Mouse (Mus musculus): ENCODE results near the gene Dlg2.

Dlg2 gene

DNA sequence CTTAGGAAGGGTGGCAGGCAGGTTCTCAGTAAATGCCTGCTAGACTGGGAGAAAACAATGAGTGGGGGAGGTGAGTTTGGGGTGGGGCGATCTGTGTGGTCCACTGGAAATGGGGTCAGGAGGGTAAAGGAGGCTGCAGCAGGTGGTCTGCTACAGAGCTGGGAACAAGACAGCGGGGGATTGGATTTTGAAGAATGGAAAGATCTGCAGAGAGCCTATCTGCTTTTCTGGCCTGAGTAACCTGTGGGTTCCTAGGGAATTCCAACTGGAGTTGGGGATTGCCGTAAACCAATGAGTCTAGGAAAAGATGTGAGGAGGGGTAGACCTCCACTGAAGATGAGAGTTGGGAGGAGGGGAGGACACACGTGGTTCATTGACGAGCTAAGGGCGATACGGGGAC, 92.7 kb downstream of the Dlg2 start:
- no peaks in the 10 kb centered on the region for H3K27me3 ChIP-seq (ENCODE audit: insufficient read depth, low read length)
- H3K36me3 ChIP-seq (ENCODE audit: insufficient read depth, low read length): no peaks in the 10 kb centered on the region
- peaks cover 39% of the 10 kb centered on the region for H3K4me1 ChIP-seq (replicated peaks; ENCODE audit: low read depth, low read length)
- no peak overlapping the region; the same call in 1 of the 2 replicates for H3K4me3 ChIP-seq (replicated peaks; ENCODE audit: low read length)
- TF ChIP-seq NANOG (IDR thresholded peaks at IDR 0.05; ENCODE audit: borderline replicate concordance, low read length) (0 out of 2 replicates have a peak, but pooled peaks have one; percentile 12), POU5F1 (IDR thresholded peaks at IDR 0.05; ENCODE audit: borderline replicate concordance, low read length) (no peak), CTCF (conservative IDR thresholded peaks at IDR 0.05; ENCODE audit: low read length) (no peak)
- no peaks in the 10 kb centered on the region for H3K9me3 ChIP-seq (ENCODE audit: low read length)

DNA sequence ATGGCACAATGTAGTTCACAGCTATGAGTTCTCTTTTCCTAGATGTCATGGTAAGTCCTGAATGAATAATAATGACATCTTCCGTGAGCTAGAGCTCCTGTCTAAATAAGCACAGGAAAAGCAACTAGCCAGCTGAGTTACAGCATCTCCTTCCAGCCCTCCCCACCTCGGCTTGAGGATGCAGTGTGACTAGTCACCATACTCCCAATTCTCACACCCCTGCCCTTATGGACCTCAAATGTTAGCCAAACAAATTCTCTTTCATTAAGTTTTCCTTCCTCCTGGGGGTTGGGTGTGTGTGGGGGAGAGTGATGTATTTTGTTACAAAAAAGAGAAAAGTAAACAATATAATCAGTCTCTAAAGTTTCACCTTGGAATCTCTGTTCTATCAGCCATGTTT, 111.3 kb downstream of the Dlg2 start:
- H3K27me3 ChIP-seq (ENCODE audit: insufficient read depth, low read length): no peaks in the 10 kb centered on the region
- H3K4me1 ChIP-seq (replicated peaks; ENCODE audit: low read depth, low read length): no peaks in the 10 kb centered on the region
- H3K4me3 ChIP-seq (replicated peaks; ENCODE audit: low read length): no peak overlapping the region
- no peaks in the 10 kb centered on the region for H3K9me3 ChIP-seq (ENCODE audit: low read length)
- TF ChIP-seq CTCF (conservative IDR thresholded peaks at IDR 0.05; ENCODE audit: low read length) (no peak), NANOG (IDR thresholded peaks at IDR 0.05; ENCODE audit: borderline replicate concordance, low read length) (no peak), POU5F1 (IDR thresholded peaks at IDR 0.05; ENCODE audit: borderline replicate concordance, low read length) (no peak)
- H3K36me3 ChIP-seq (ENCODE audit: insufficient read depth, low read length): no peaks in the 10 kb centered on the region

DNA sequence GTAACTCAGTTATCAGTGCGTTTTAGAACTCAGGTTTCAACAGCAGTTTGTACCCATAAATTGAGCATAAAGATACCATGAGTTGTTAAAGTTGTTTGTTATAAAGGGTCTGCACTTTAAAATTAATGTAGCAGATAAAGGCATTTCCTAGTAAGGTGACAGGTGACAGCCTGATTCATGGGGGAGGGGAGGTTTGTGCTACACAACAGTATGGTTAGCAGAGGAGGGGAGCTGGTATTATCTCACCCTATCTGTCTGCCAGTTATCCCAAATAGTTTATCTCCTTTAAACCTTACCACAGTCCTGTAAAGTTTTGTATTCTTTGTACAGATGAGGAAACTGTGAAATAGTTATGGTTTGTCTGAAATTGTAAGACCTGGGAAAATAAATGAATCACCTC, 111.8 kb downstream of the Dlg2 start:
- no peaks in the 10 kb centered on the region for H3K9me3 ChIP-seq (ENCODE audit: low read length)
- TF ChIP-seq POU5F1 (IDR thresholded peaks at IDR 0.05; ENCODE audit: borderline replicate concordance, low read length): no peak
- no peak for TF ChIP-seq NANOG (IDR thresholded peaks at IDR 0.05; ENCODE audit: borderline replicate concordance, low read length)
- H3K36me3 ChIP-seq (ENCODE audit: insufficient read depth, low read length): no peaks in the 10 kb centered on the region
- H3K27me3 ChIP-seq (ENCODE audit: insufficient read depth, low read length): no peaks in the 10 kb centered on the region
- no peak overlapping the region for H3K4me3 ChIP-seq (replicated peaks; ENCODE audit: low read length)
- no peaks in the 10 kb centered on the region for H3K4me1 ChIP-seq (replicated peaks; ENCODE audit: low read depth, low read length)

DNA sequence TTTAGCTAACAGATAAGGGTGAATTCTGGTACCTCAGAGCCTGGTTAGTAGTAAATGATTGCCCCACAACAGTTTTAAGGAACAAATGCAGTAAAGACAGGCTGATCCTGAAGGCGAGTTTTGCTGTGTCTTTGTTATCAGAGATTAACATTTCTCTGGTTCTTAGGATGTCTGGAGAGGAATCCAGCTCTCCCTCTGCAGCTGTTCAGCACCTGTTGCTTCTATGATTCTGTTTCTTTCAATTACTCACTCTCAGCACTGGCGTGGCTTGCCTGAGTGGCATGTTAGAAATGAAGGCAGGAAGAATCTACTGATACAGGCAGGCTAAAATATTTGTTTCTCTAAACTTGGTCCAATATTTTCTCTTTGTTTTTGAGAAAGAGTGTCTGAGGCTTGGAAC, 133.3 kb downstream of the Dlg2 start:
- Histone ChIP-seq H3K9me3 (ENCODE audit: low read length) (no peaks in the 10 kb centered on the region), H3K36me3 (ENCODE audit: insufficient read depth, low read length) (no peaks in the 10 kb centered on the region), H3K27me3 (ENCODE audit: insufficient read depth, low read length) (no peaks in the 10 kb centered on the region), H3K4me3 (replicated peaks; ENCODE audit: low read length) (no peak overlapping the region), H3K4me1 (replicated peaks; ENCODE audit: low read depth, low read length) (no peaks in the 10 kb centered on the region)
- TF ChIP-seq CTCF (conservative IDR thresholded peaks at IDR 0.05; ENCODE audit: low read length) (no peak), NANOG (IDR thresholded peaks at IDR 0.05; ENCODE audit: borderline replicate concordance, low read length) (no peak), POU5F1 (IDR thresholded peaks at IDR 0.05; ENCODE audit: borderline replicate concordance, low read length) (no peak)

DNA sequence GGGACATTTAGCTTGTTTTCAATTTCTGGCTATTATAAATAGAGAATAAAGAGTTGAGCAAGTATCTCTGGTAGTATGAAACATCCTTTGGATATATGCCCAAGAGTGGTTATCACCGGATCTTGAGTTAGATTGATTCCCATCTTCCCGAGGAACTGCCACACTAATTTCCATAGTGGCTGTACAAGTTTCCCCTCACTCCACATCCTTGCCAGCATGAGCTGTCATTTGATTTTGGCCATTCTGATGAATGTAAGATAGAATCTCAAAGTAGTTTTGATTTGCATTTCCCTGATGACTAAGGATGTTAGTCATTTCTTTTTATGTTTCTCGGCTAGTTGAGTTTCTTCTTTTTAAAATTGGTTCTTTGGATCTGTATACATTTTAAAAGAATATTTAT, 154.1 kb downstream of the Dlg2 start:
- Histone ChIP-seq H3K27me3 (ENCODE audit: insufficient read depth, low read length) (no peaks in the 10 kb centered on the region), H3K4me1 (replicated peaks; ENCODE audit: low read depth, low read length) (no peaks in the 10 kb centered on the region), H3K9me3 (ENCODE audit: low read length) (no peaks in the 10 kb centered on the region), H3K4me3 (replicated peaks; ENCODE audit: low read length) (no peak overlapping the region), H3K36me3 (ENCODE audit: insufficient read depth, low read length) (no peaks in the 10 kb centered on the region)
- no peak for TF ChIP-seq NANOG (IDR thresholded peaks at IDR 0.05; ENCODE audit: borderline replicate concordance, low read length)
- TF ChIP-seq CTCF (conservative IDR thresholded peaks at IDR 0.05; ENCODE audit: low read length): no peak
- no peak for TF ChIP-seq POU5F1 (IDR thresholded peaks at IDR 0.05; ENCODE audit: borderline replicate concordance, low read length)

DNA sequence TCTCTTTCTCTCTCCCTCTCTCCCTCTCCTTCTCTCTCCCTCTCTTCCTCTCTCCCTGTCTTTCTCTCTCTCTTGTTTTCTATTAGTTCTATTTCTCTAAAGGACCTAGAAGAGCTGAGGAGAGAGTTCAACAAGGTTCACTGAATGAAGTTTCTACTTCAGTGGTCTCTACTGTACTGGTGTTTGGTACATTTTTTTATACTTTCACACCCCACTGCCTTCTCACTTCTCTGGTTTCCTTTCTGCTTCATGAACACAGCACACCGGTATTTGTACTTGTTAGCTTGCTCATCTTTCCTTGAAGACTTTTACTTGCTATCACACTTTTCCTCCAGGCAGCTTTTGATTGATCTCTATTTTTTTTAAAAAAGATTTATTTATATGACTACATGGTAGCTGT, 173.0 kb downstream of the Dlg2 start:
- no peak overlapping the region for H3K4me3 ChIP-seq (replicated peaks; ENCODE audit: low read length)
- H3K27me3 ChIP-seq (ENCODE audit: insufficient read depth, low read length): no peaks in the 10 kb centered on the region
- no peaks in the 10 kb centered on the region for H3K36me3 ChIP-seq (ENCODE audit: insufficient read depth, low read length)
- H3K9me3 ChIP-seq (ENCODE audit: low read length): peaks cover 5% of the 10 kb centered on the region
- TF ChIP-seq NANOG (IDR thresholded peaks at IDR 0.05; ENCODE audit: borderline replicate concordance, low read length) (no peak), CTCF (conservative IDR thresholded peaks at IDR 0.05; ENCODE audit: low read length) (no peak), POU5F1 (IDR thresholded peaks at IDR 0.05; ENCODE audit: borderline replicate concordance, low read length) (no peak)
- H3K4me1 ChIP-seq (replicated peaks; ENCODE audit: low read depth, low read length): no peaks in the 10 kb centered on the region

DNA sequence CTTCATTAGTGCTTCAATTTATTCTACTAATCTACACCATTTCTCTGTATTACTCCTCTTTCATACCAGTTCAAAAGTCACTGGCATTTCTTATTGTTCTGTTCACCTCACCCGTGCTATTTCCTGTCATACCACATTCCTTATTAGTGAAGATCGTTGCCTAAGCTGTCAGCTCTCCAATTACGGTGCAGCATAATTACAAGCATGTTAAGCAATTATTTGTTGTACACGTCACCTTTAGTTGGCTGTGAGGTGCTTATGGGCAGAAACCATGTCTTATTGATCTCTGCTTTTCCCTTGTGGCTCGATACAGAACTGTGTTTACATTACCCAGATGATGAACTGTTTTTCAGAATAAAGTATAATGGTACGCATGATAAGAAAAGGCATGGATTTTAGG, 174.7 kb downstream of the Dlg2 start:
- Histone ChIP-seq H3K4me3 (replicated peaks; ENCODE audit: low read length) (no peak overlapping the region), H3K9me3 (ENCODE audit: low read length) (no peaks in the 10 kb centered on the region), H3K27me3 (ENCODE audit: insufficient read depth, low read length) (no peaks in the 10 kb centered on the region), H3K36me3 (ENCODE audit: insufficient read depth, low read length) (no peaks in the 10 kb centered on the region), H3K4me1 (replicated peaks; ENCODE audit: low read depth, low read length) (no peaks in the 10 kb centered on the region)
- TF ChIP-seq POU5F1 (IDR thresholded peaks at IDR 0.05; ENCODE audit: borderline replicate concordance, low read length): no peak
- no peak for TF ChIP-seq NANOG (IDR thresholded peaks at IDR 0.05; ENCODE audit: borderline replicate concordance, low read length)
- TF ChIP-seq CTCF (conservative IDR thresholded peaks at IDR 0.05; ENCODE audit: low read length): no peak

DNA sequence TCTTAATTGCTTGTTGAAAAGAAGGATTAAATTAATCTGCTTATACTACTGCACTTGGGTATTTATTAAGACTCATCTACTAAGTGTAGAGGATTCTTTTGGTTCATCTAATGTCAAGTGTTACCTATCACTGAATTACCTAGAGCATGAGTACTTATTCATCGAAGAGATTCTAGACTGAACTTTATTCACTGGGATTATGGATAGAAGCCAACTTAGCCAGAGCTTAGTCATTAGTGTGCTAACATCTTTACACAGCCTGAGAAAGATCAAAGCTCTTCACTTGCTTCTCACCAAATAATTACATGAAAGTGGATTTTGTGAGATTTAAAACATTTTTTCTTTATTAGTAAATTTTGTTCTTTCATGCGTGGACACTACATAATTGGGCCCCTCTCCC, 175.1 kb downstream of the Dlg2 start:
- no peak overlapping the region for H3K4me3 ChIP-seq (replicated peaks; ENCODE audit: low read length)
- H3K27me3 ChIP-seq (ENCODE audit: insufficient read depth, low read length): no peaks in the 10 kb centered on the region
- no peak for TF ChIP-seq NANOG (IDR thresholded peaks at IDR 0.05; ENCODE audit: borderline replicate concordance, low read length)
- no peak for TF ChIP-seq CTCF (conservative IDR thresholded peaks at IDR 0.05; ENCODE audit: low read length)
- no peak for TF ChIP-seq POU5F1 (IDR thresholded peaks at IDR 0.05; ENCODE audit: borderline replicate concordance, low read length)
- H3K36me3 ChIP-seq (ENCODE audit: insufficient read depth, low read length): no peaks in the 10 kb centered on the region
- H3K9me3 ChIP-seq (ENCODE audit: low read length): no peaks in the 10 kb centered on the region
- no peaks in the 10 kb centered on the region for H3K4me1 ChIP-seq (replicated peaks; ENCODE audit: low read depth, low read length)

DNA sequence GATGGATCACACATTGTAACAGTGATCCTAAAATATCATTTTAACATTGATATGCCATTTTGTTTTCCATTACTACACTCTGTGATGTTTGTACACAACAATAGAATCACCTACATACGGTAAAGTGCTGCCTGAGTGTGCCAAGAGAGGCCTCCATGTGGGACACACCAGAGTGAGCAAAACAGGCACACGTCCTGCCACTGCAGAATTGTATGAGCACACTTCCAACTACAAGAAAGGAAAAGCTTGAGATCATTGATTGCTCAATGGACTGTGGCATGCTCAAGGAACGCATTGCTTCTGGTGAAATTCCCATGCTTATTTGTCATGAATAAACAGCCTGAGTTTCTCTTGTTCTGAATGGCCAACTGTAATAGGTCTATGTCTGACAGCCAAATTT, 182.1 kb downstream of the Dlg2 start:
- Histone ChIP-seq H3K4me3 (replicated peaks; ENCODE audit: low read length) (no peak overlapping the region), H3K27me3 (ENCODE audit: insufficient read depth, low read length) (no peaks in the 10 kb centered on the region), H3K9me3 (ENCODE audit: low read length) (no peaks in the 10 kb centered on the region), H3K4me1 (replicated peaks; ENCODE audit: low read depth, low read length) (no peaks in the 10 kb centered on the region), H3K36me3 (ENCODE audit: insufficient read depth, low read length) (no peaks in the 10 kb centered on the region)
- TF ChIP-seq POU5F1 (IDR thresholded peaks at IDR 0.05; ENCODE audit: borderline replicate concordance, low read length) (no peak), CTCF (conservative IDR thresholded peaks at IDR 0.05; ENCODE audit: low read length) (no peak), NANOG (IDR thresholded peaks at IDR 0.05; ENCODE audit: borderline replicate concordance, low read length) (no peak)
